Mouse (Mus musculus): ENCODE data around the gene Mbnl3. TPM values are rescaled to one million over a fixed set of nuclear protein-coding genes. Genes with fewer than 3 reads are reported as not detected.

Mbnl3 gene
- polyA plus RNA-seq, 1 experiment from 2014 or later: 17.8 TPM

- TF ChIP-seq CTCF (IDR thresholded peaks at IDR 0.05; ENCODE audit: low read depth): no peak
- Histone ChIP-seq H3K27me3 (ENCODE audit: insufficient read depth, low read length) (no peaks in the 10 kb centered on the region), H3K4me3 (ENCODE audit: low read depth, low read length) (no peak overlapping the region), H3K4me1 (ENCODE audit: insufficient read depth) (no peaks in the 10 kb centered on the region), H3K27ac (ENCODE audit: low read depth) (no peak overlapping the region), H3K9me3 (ENCODE audit: low read depth, low read length) (no peaks in the 10 kb centered on the region), H3K9ac (no peak overlapping the region), H3K4me2 (no peak overlapping the region), H3K36me3 (ENCODE audit: insufficient read depth) (no peaks in the 10 kb centered on the region)
- WGBS: 61% methylated on average over 6 of the region's 6 CpGs
- DNase-seq (no peak), ATAC-seq (ENCODE audit: insufficient read depth) (no peak)
These were observed 121.4 kb downstream of the Mbnl3 start for GRCm38 (mm10) chrX:51084972-51085371.

GRCm38 (mm10) chrX:51084211-51084610 is 122.1 kb downstream of the Mbnl3 start:
- no peak overlapping the region for H3K4me2 ChIP-seq
- no peak overlapping the region for H3K27ac ChIP-seq (ENCODE audit: low read depth)
- WGBS: 64% methylated on average over 1 of the region's 1 CpGs
- no peak overlapping the region for H3K4me3 ChIP-seq (ENCODE audit: low read depth, low read length)
- no peak for ATAC-seq (ENCODE audit: insufficient read depth)
- no peak for DNase-seq
- no peaks in the 10 kb centered on the region for H3K36me3 ChIP-seq (ENCODE audit: insufficient read depth)
- no peak overlapping the region for H3K9ac ChIP-seq
- H3K27me3 ChIP-seq (ENCODE audit: insufficient read depth, low read length): no peaks in the 10 kb centered on the region
- H3K9me3 ChIP-seq (ENCODE audit: low read depth, low read length): no peaks in the 10 kb centered on the region
- H3K4me1 ChIP-seq (ENCODE audit: insufficient read depth): no peaks in the 10 kb centered on the region
- no peak for TF ChIP-seq CTCF (IDR thresholded peaks at IDR 0.05; ENCODE audit: low read depth)

- H3K36me3 ChIP-seq (ENCODE audit: insufficient read depth): no peaks in the 10 kb centered on the region
- H3K9me3 ChIP-seq (ENCODE audit: low read depth, low read length): no peaks in the 10 kb centered on the region
- 34% methylated on average over 3 of the region's 3 CpGs for WGBS
- H3K9ac ChIP-seq: no peak overlapping the region
- DNase-seq (peak; percentile 71), ATAC-seq (ENCODE audit: insufficient read depth) (no peak)
- no peaks in the 10 kb centered on the region for H3K27me3 ChIP-seq (ENCODE audit: insufficient read depth, low read length)
- no peaks in the 10 kb centered on the region for H3K4me1 ChIP-seq (ENCODE audit: insufficient read depth)
- peak; percentile 59 for TF ChIP-seq CTCF (IDR thresholded peaks at IDR 0.05; ENCODE audit: low read depth)
- H3K27ac ChIP-seq (ENCODE audit: low read depth): no peak overlapping the region
- H3K4me2 ChIP-seq: no peak overlapping the region
- no peak overlapping the region for H3K4me3 ChIP-seq (ENCODE audit: low read depth, low read length)
These were observed 129.6 kb downstream of the Mbnl3 start for GRCm38 (mm10) chrX:51076744-51077143.

Small RNA genes within 50 kb of the gene (microRNA-seq; reads per million reads assigned to microRNA genes)
- not detected for gene Gm23417 (ENCODE audit: borderline number of aligned reads)

Other genes with a start within 250 kb of the Mbnl3 start
- gene Rap2c, start 188.5 kb downstream of the Mbnl3 start, polyA plus RNA-seq (2014; fragmentation: Nextera tagmentation; extraction: Ambion mirVana): 24.3 and 26.7 TPM in 2 replicates

Data from lung, embryonic 14.5 days (tissue).